ENCODE assay signal across 10 mouse cellular contexts in the genomic region with DNA sequence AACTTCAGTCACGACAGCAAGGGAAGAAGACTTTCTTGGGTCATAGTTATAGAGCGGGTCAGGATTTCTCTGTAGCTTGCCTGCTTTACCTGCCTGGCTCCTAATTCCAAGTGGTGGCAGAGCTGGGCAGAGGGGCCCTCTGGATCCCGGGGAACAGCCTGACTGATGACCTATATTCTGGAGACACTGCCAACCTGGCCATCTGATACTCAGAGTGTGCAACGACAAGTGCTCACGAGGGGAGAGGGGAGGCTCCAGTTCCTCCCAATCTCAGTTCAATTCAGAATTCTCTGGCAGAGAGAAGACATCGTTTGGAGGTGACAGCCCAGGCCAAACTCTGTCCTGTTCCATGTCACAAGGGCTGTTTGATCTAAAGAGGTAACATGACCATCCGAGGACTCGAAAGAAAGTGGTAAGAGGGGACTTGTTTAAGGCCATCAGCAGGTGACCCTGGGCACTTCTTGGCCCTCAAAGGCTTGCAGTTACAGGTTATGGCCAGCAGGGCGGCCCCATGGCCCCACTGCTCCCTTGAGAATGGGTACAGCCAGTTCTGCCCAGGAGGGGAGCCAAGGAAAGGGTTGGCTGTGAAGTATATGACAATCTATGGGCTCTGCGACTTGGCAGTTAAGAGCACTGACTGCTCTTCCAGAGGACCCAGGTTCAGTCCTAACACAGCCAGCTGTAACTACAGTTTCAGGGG. TPM values are rescaled to one million over a fixed set of nuclear protein-coding genes. Genes with fewer than 3 reads are reported as not detected.
DNase-seq lines count a peak whose midpoint lies in the region; ATAC-seq and TF ChIP-seq lines count a peak whose summit lies in the region.
"Had no signal": no experiment of that assay in that cellular context is flagged by ENCODE, and none has a peak within 500 bp of the region (broad histone marks: within the 10 kb centered on the region; RNA-seq: fewer than 3 reads in every experiment).

No protein-coding gene starts in this region.

- TF ChIP-seq EP300 in MEL (IDR thresholded peaks at IDR 0.05; ENCODE audit: low read depth in 1 of 2, low read length in 2 of 2) = no peak

- H3K4me3 ChIP-seq in kidney, postnatal 0 days (replicated peaks; ENCODE audit: low read depth, low read length) = no peak overlapping the region
- no peak overlapping the region for H3K4me3 ChIP-seq in kidney, embryonic 14.5 days (ENCODE audit: low read length)
- no peak overlapping the region for H3K4me3 ChIP-seq in MEL (ENCODE audit: control insufficient read depth in 1 of 2, insufficient read depth in 1 of 2, low read depth in 2 of 2, low read length in 2 of 2)
- H3K4me3 ChIP-seq: megakaryocyte, embryonic 14.5 days had no signal

- no peak for ATAC-seq in kidney, postnatal 0 days (replicated peaks; ENCODE audit: low FRiP score, low read depth)
- no peak for ATAC-seq in kidney, embryonic 14.5 days (ENCODE audit: low FRiP score, low TSS enrichment)

- 73% methylated on average over 10 of the region's 10 CpGs for WGBS in kidney, postnatal 0 days
- WGBS in kidney, embryonic 14.5 days = 70% methylated on average over 10 of the region's 10 CpGs

- peak; percentile 69 for DNase-seq in cerebellum, adult 11-12 months
- no peak for DNase-seq in cerebellum, adult 8-10 months
- no peak for DNase-seq in kidney, postnatal 0 days (ENCODE audit: low spot score)
- no peak for DNase-seq in MEL (ENCODE audit: low read depth, low spot score)
- DNase-seq in induced T-regulatory cell, adult 2 months (ENCODE audit: low read depth) = peak; percentile 56
- no peak for DNase-seq in layer of hippocampus, postnatal 36 days
- DNase-seq in left cerebral cortex, postnatal 10 days (ENCODE audit: extremely low spot score in 1 of 2, low spot score in 2 of 2) = no peak

- peaks cover 11% of the 10 kb centered on the region; the same call in 1 of the 2 replicates for H3K4me1 ChIP-seq in kidney, postnatal 0 days (replicated peaks; ENCODE audit: insufficient read depth, low read length)
- H3K4me1 ChIP-seq in kidney, embryonic 14.5 days (ENCODE audit: control insufficient read depth, insufficient read depth, low read length) = peaks cover 9% of the 10 kb centered on the region
- H3K4me1 ChIP-seq in MEL (ENCODE audit: control insufficient read depth in 1 of 2, insufficient read depth in 2 of 2, low read length in 2 of 2) = no peaks in the 10 kb centered on the region

- H3K9me3 ChIP-seq in kidney, postnatal 0 days (replicated peaks; ENCODE audit: low read length) = no peaks in the 10 kb centered on the region
- H3K9me3 ChIP-seq in kidney, embryonic 14.5 days (ENCODE audit: control insufficient read depth, low read length) = no peaks in the 10 kb centered on the region
- H3K9me3 ChIP-seq in MEL (replicated peaks; ENCODE audit: insufficient read depth, low read length) = no peaks in the 10 kb centered on the region

- no peak overlapping the region for H3K9ac ChIP-seq in kidney, postnatal 0 days (ENCODE audit: low read depth, low read length)
- H3K9ac ChIP-seq in kidney, embryonic 14.5 days (ENCODE audit: low read depth, low read length) = no peak overlapping the region
- no peak overlapping the region for H3K9ac ChIP-seq in MEL (ENCODE audit: control insufficient read depth, low read depth, low read length, poor library complexity, severe bottlenecking)
- H3K9ac ChIP-seq: hindbrain, embryonic 14.5 days had no signal

- TF ChIP-seq POLR2A in MEL (IDR thresholded peaks at IDR 0.05; ENCODE audit: control insufficient read depth in 1 of 2, insufficient read depth in 1 of 2, low read depth in 1 of 2, low read length in 2 of 2, poor library complexity in 1 of 2) = no peak

- no peak overlapping the region for H3K4me2 ChIP-seq in kidney, postnatal 0 days (ENCODE audit: low read length)
- H3K4me2 ChIP-seq in kidney, embryonic 14.5 days (replicated peaks; ENCODE audit: low read depth, low read length) = no peak overlapping the region
- H3K4me2 ChIP-seq: hindbrain, embryonic 14.5 days had no signal

- intact Hi-C loops in left cerebral cortex, postnatal 10 days (cut with DNase I) = no loop called here

- H3K27ac ChIP-seq in kidney, postnatal 0 days = no peak overlapping the region
- H3K27ac ChIP-seq in kidney, embryonic 14.5 days (ENCODE audit: low read depth, low read length) = no peak overlapping the region
- H3K27ac ChIP-seq in MEL (ENCODE audit: control insufficient read depth, low read depth, low read length) = no peak overlapping the region

- TF ChIP-seq RAD21 in MEL (IDR thresholded peaks at IDR 0.05; ENCODE audit: low read depth, low read length) = peak; percentile 28

- 0 out of 2 replicates have a peak, but pooled peaks cover 2% of the 10 kb centered on the region for H3K36me3 ChIP-seq in kidney, postnatal 0 days (ENCODE audit: insufficient read depth, low read length)
- no peaks in the 10 kb centered on the region for H3K36me3 ChIP-seq in kidney, embryonic 14.5 days (ENCODE audit: control insufficient read depth, insufficient read depth, low read length)
- H3K36me3 ChIP-seq in MEL (ENCODE audit: control insufficient read depth in 1 of 2, insufficient read depth in 2 of 2, low read length in 2 of 2) = 0 out of 4 replicates have a peak, but pooled peaks cover 0 to 2% of the 10 kb centered on the region in 2 experiments

- peak; percentile 51; the same call in 1 of the 2 replicates for TF ChIP-seq CTCF in kidney, postnatal 0 days (IDR thresholded peaks at IDR 0.05; ENCODE audit: low read depth)
- peak; percentile 57 to 73 (median 67) for TF ChIP-seq CTCF in MEL (IDR thresholded peaks at IDR 0.05 in 2 of 3, conservative IDR thresholded peaks at IDR 0.05 in 1 of 3; ENCODE audit: control insufficient read depth in 1 of 3, insufficient read depth in 1 of 3, low read depth in 2 of 3, low read length in 3 of 3, poor library complexity in 1 of 3, severe bottlenecking in 1 of 3)

- no peaks in the 10 kb centered on the region for H3K79me2 ChIP-seq in MEL (ENCODE audit: control insufficient read depth, insufficient read depth, low read length, poor library complexity)

- H3K27me3 ChIP-seq in kidney, postnatal 0 days (ENCODE audit: insufficient read depth, low read length) = no peaks in the 10 kb centered on the region
- H3K27me3 ChIP-seq in kidney, embryonic 14.5 days (ENCODE audit: control insufficient read depth, insufficient read depth, low read length) = no peaks in the 10 kb centered on the region
- H3K27me3 ChIP-seq in MEL (ENCODE audit: control insufficient read depth in 1 of 2, insufficient read depth in 2 of 2, low read length in 2 of 2) = no peaks in the 10 kb centered on the region

TF ChIP-seq in MEL, 35 proteins besides CTCF, POLR2A, EP300 and RAD21:
- TF ChIP-seq MXI1 (IDR thresholded peaks at IDR 0.05; ENCODE audit: low read depth, low read length) = no peak
- TF ChIP-seq SMC3 (IDR thresholded peaks at IDR 0.05; ENCODE audit: low read depth, low read length) = no peak
- no peak for TF ChIP-seq RCOR1 (IDR thresholded peaks at IDR 0.05; ENCODE audit: low read depth, low read length)
- TF ChIP-seq ZMIZ1 (IDR thresholded peaks at IDR 0.05; ENCODE audit: low read depth, low read length) = no peak
- no peak for TF ChIP-seq SIN3A (IDR thresholded peaks at IDR 0.05; ENCODE audit: low read length)
- no peak for TF ChIP-seq USF1 (IDR thresholded peaks at IDR 0.05; ENCODE audit: low read depth, low read length)
- no peak for TF ChIP-seq GATA1 (IDR thresholded peaks at IDR 0.05; ENCODE audit: low read depth, low read length)
- TF ChIP-seq CHD1 (IDR thresholded peaks at IDR 0.05; ENCODE audit: low read depth, low read length) = no peak
- no peak for TF ChIP-seq CHD2 (IDR thresholded peaks at IDR 0.05; ENCODE audit: low read length)
- TF ChIP-seq E2F4 (IDR thresholded peaks at IDR 0.05; ENCODE audit: borderline replicate concordance, low read depth, low read length) = no peak
- TF ChIP-seq POLR2AphosphoS5 (IDR thresholded peaks at IDR 0.05; ENCODE audit: borderline replicate concordance, low read depth, low read length) = no peak
- TF ChIP-seq ETS1 (IDR thresholded peaks at IDR 0.05; ENCODE audit: low read depth, low read length) = no peak

RNA-seq across cellular contexts. Expression of a gene that starts 38.4 kb away (rescaled TPM):
- polyA plus RNA-seq in kidney, postnatal 0 days (2015; fragmentation: Nextera tagmentation; extraction: Ambion mirVana) = 13.9 and 27.9 TPM in 2 replicates
- polyA plus RNA-seq in kidney, embryonic 14.5 days (2014; fragmentation: Nextera tagmentation; extraction: Ambion mirVana) = 15.6 and 19.5 TPM in 2 replicates
- 2.2 and 2.9 TPM in 2 replicates for total RNA-seq in MEL (2012; rRNA removed)
- polyA plus RNA-seq in MEL (2012; ENCODE audit: insufficient read depth in 1 of 2, insufficient read length in 2 of 2, low read depth in 1 of 2, low replicate concordance in 2 of 2, missing spikeins in 1 of 2) = 10 to 100 TPM in 1 of 2 experiments, not detected in 1; 16.3 TPM
- total RNA-seq in layer of hippocampus, postnatal 36 days (2021) = 10 to 100 TPM; 16.0 to 18.0 TPM
- 10 to 100 TPM; 17.6 to 19.7 TPM for total RNA-seq in left cerebral cortex, postnatal 10 days (2021)

RNA-seq across cellular contexts. Expression of a gene that starts 55.2 kb away (rescaled TPM):
- polyA plus RNA-seq in kidney, postnatal 0 days (2015; fragmentation: Nextera tagmentation; extraction: Ambion mirVana) = 137 and 141 TPM in 2 replicates
- polyA plus RNA-seq in kidney, embryonic 14.5 days (2014; fragmentation: Nextera tagmentation; extraction: Ambion mirVana) = 114 and 130 TPM in 2 replicates
- total RNA-seq in MEL (2012; rRNA removed) = 44.3 and 52.0 TPM in 2 replicates
- polyA plus RNA-seq in MEL (2012; ENCODE audit: insufficient read depth in 1 of 2, insufficient read length in 2 of 2, low read depth in 1 of 2, low replicate concordance in 2 of 2, missing spikeins in 1 of 2) = 10 to 100 TPM in 1 of 2 experiments, not detected in 1; 88.3 TPM
- 10 to 100 TPM; 63.2 to 64.7 TPM for total RNA-seq in layer of hippocampus, postnatal 36 days (2021)
- total RNA-seq in left cerebral cortex, postnatal 10 days (2021) = 10 to 100 TPM; 82.8 to 84.5 TPM

Comparison
In these comparisons a context has a peak if more than half of its experiments do, and no peak if none do; other contexts are left out.
1. DNase-seq: peak in cerebellum, adult 11-12 months (single experiment) and induced T-regulatory cell, adult 2 months (single experiment); none in cerebellum, adult 8-10 months (single experiment), kidney, postnatal 0 days (single experiment), MEL (single experiment), layer of hippocampus, postnatal 36 days (0 of 2) and left cerebral cortex, postnatal 10 days (0 of 2).